Mouse (Mus musculus): ENCODE measurements at regions not wholly inside any gene's neighbourhood (a gene's known extent, or its start where the extent isn't known, plus 50 kb on each side); places are given as distances from the start of the nearest gene placed in this dataset.
A peak's percentile ranks its signal among the peaks of the same experiment; 100 is the strongest.

DNA sequence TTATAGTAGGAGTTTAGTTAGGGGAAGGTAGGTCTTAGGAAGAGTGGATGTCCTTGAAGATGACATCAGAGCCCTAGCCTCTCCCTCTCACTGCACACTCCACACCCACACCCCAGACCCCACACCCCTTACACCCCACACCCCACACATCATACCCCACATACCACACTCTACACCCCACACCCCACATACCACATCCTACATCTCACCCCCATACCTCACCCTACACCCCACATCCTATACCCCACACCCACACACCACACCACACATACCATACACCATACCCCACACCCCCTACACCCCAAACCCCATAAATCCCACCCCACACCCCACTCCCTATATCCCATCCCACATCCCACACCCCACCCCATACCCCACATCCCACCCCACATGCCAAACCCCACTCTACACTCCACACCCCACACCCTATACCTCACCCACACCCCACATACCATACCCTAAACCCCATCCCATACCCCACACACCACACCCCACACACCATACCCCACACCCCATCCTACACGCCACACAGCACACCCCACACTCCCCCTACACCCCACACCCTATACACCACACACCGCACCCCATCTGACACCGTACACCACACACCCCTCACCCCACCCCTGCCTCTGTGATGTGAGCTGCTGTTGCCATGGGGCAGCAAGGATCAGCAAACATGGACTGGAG is 323.7 kb upstream of the G2e3 start:
- no peak for DNase-seq (ENCODE audit: low spot score in 2 of 2)

DNA sequence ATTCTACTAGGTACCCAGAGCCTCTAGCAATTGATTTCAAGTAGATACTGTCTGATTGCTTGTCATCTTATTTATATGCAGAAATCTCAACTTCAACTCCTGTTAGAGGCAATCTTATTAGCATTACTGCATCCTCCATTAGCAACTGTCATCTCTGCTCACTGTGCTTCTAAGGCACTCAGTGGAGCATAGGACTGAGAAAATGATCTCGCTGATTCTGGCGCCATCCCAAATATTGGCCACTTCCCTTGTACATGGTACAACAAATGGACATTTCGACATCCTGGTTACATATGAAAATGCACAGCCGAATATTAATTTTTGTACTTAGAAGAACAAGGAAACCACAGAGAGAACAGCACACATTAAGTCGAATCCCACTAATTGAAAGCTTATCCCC is 329.7 kb upstream of the G2e3 start:
- DNase-seq (ENCODE audit: low spot score in 2 of 2) = no peak

DNA sequence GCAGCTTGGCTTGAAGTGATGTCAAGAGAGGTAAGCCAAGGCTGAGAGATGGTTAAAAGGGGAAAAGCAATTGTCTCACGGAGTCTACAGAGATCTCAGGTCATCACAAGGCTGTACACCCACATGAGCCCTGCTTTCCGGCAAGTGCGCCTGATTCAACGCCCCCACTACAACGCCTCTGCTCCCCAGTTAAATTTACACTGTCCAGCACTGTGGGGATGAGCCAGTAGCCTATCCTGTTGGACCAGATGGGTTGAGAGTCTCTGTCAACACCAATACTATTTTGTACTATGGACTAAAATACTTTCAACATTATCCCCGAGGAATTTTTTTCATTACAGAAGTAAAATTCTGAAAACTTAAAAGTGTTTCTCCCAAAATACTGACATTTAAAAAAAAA is 331.8 kb upstream of the G2e3 start:
- no peak for DNase-seq (ENCODE audit: low spot score in 2 of 2)

DNA sequence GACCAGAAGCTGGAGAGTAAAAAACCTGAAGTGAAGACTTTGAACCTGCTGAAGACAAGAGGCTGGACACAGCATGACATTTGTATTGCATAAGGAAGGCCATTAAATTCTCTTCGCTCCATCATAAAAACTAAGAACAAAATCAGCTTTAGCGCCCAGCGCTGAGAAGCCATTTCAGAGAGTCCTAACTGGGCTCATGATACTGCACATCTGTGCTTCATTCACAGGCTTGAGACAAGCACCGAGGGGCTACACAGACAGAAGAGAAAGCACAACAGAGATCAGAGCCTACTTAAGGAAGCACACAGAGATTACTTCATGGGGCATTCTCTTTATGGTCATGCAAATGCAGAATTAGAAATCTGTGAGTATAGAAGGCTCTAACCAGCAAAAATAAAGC is 338.2 kb upstream of the G2e3 start:
- DNase-seq (ENCODE audit: low spot score in 2 of 2) = no peak

DNA sequence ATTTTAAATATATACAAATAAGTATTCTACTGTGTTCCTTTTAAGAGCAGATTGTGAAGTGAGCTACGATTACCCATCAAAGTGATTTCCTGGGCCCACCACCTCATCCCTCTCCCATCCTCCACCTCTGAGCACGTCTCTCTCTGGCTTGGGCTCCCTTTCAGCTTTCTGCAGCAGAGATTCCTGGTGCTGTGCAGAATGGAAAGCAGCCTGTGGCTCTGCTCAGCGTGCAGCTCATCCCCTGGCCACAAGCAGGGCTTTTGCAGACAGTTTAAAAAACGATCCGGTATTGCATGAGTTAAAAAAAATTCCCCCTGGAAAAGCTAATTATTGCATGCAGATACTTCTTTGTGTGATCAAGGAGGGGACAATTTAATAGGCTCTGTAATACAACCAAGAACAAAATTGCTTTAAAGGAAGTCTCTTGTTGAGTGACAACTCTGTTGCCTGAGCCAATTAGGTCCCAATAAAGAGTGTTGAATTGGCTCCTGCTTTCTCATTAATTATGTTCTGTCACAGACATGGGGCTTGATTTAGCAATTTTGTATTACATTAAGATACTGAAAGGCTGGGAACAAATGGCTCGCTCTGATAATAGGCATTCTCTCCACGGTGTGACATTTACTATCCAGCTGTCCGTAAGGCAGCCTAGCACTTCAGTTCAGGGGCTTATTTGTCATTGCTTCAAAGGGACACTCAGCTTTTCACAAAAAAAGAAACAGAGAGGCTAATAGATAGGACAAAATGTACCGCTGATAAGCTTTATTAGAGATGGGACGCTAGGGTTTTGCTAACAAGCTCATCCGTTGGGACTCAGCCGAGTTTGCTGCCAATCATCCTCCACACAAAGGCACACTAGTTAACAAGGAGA is 345.9 kb upstream of the G2e3 start:
- no peak for DNase-seq (ENCODE audit: low spot score in 2 of 2)

DNA sequence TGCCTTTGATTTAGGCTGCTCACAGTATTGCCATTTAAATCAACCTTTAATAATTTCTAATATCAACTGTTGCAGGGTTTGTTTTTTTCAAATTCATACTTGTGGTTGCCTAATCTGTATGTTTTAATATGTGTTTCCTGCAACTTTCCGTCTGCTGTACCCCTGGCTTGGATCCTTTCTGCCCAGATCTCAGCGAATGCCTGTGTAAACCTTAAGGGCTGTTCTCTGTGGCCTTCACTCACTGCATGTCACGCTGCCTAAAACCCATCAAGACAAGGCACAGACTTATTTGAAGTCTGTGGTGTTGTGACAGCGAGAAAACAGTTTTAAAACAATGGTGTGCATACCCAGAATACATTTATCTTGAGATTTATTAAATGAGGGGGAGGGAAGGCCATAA is 346.8 kb upstream of the G2e3 start:
- no peak for DNase-seq (ENCODE audit: low spot score in 2 of 2)

DNA sequence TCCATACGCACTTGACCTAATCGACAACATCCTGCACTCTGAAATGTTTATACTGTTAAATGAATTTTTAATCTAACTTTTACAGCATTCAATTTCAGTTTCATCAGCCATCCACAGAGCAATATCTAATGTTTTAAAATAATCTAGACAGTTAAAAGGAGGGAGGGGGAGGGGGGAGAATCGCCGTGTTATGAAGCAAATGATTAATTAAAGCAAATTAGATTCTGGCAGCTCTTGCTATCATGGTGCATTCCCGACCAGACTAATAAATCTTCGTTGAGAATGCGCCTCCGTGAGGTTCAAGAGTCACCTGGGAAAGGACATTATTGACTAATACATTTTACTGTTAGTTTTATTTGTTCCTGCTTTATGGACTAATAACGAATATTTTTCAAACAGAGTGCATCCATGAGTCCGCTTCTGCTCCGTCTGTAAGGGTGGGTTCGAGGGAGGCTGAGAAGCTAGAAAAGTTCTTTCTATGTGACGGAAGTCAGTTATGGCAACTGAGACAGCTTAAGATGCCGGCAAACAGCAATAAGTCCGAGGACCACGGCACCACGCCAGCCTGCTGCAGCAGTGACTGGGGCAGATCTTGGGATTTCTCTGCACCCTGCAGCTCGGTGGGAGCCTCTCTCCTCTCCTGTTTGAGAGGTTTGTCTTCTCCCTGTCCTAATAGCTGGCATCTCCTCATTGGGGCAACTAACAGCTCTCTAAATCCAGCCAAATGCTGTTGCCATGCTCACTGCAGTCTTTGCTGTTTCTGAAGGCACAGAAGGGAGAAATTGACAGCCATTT is 347.4 kb upstream of the G2e3 start:
- no peak for DNase-seq (ENCODE audit: low spot score in 2 of 2)

DNA sequence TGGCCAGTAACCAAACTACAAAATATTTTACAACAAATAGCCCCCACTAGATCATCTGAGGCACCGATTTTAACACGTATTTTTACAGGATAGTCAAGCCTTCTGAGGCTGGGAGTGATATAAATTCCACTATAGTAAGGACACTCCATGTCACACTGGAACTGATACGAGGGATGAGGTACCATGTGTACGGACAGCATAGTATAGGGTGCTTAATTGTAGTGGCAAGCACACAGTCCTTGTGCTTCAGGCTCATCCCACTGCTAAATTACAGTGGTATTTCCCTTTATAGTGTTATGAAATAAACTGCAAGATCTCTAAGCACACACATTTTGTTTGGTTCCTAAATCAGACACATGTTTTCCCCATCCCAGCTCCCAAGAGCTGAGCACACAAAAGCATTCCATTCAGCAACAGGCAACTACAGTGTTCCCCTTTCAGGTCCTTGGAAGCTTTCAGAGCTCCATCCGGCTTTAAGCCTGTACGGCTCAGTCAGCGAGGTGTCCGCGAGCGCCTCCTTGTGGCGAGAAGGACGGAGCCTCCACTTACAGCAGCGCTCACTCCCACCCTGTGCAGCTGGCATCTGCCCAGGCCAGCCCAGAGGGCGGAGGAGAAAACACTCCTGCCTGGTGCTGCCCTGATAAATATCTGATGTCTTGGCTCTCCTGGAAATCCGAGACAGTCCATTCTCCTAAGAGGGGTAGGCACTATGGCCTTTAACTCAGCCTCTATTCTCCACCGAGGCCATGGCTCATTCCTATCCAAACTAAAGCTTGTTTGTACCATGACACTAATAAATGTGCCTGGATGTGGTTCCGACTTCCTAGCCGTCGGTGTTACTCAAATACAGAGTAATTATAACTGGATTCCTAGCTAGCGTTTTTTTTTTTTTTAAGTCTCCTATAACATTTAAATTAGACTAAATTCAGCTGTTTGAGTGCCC is 348.3 kb upstream of the G2e3 start:
- peak; percentile 73 to 82 for DNase-seq (ENCODE audit: low spot score in 2 of 2)

DNA sequence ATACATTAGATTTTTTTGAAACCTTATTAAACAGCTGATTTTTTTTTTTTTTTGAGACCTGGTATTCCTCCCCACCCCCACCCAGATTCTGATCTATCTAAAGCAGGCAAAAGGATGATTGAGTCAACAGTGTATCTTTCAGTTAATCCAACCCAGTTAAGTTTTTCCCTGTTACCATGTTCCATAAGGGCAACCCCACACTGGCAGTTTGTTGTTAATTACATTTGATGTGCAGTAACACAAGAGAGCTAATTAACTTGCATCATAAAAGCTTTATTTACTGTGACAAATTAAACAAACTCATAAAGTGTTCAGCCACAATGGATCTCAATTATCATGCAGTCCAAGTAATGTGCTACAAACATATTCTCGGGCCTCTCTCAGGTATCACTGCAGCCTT is 346.8 kb upstream of the Prkd1 start:
- DNase-seq (ENCODE audit: low spot score in 2 of 2) = no peak

DNA sequence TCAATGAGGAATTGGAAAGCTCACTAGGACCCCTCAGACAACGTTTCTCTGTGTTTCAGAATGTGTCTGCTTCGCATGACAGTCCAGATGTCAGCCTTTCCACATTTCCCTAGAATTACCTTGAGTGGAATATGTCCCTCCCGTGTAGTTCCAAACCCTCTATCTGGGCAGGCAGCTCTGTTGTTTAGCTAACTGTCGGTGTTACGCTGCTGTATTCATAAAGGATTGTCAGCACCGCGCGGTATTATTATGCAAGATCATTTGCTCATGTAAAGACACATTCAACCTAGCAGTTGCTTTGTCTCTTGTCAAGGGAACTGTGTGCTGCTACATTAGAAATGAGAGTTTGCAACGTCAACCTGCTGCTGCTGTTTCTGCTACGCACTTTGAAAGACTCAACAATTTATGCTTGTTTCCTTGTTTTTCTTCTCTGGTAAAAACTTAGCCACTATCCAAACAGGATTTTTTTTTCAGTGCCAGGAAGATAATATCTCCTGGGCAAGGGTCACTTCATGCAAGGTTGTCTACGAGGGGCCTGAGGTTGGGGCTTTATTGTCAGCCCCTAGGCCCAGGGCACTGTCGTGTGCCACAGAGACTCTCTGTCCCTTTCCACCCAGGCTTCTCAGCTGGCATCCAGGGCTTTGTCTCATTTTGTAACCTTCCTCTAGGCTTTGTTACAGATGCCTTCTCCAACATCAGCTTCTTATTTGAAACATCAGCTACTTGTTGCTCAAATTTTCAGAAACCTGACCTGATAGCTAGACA is 340.8 kb upstream of the Prkd1 start:
- no peak for DNase-seq (ENCODE audit: low spot score in 2 of 2)

DNA sequence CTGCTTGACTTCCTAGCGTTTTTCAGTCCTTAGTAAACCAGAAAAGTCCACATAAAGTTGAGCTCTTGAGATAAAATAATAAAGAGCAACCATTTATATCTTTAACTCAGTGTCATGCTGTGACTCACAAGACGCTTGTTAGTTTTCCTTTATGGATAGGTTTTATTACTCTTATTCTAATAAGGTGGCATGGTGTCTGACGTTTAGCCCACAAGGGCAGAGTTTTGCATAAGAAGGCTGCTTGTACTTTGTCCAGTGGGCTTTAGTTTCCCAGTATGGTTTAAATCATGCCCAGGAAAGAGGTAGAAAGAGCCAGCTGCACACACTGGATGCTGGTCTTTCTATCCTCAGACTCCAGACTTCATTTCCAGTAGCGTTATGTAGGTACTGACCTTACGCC is 332.4 kb upstream of the Prkd1 start:
- DNase-seq (ENCODE audit: low spot score in 2 of 2) = no peak

DNA sequence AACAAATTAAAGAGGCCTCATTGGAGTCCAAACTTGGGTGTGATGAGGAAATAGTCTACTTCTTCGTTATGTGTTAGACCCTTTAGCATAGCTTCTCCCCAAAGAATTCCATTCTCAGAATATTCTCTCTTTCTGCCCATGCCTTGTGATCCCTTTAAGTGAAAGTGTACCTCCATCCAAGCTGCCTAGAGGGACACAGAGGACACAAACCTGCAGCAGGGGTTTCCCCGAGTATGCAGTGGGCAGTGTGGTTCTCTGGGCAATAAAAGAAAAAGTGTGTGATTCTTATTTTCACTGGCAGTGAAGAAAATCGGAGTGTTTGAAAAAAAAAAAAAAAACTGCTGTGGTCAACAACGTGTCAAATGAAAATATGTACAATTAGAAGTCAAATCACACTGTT is 331.9 kb upstream of the Prkd1 start:
- no peak for DNase-seq (ENCODE audit: low spot score in 2 of 2)

DNA sequence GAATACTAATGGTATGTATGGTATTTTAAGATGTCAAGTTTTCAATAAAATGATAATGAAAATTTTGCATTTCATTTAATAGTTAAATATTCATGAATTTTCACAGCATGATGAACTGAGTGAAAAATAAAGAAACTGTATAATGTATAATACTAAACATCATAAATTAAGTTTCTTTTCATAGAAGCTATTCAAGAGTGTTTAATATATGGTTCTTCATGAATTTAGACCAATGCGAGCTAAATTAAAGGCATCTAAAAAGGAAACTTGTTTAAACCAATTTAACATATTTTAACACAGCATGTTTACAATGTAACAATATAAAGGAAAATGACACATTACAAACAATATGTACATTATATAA is 321.8 kb upstream of the Prkd1 start:
- no peak for DNase-seq (ENCODE audit: low spot score in 2 of 2)

DNA sequence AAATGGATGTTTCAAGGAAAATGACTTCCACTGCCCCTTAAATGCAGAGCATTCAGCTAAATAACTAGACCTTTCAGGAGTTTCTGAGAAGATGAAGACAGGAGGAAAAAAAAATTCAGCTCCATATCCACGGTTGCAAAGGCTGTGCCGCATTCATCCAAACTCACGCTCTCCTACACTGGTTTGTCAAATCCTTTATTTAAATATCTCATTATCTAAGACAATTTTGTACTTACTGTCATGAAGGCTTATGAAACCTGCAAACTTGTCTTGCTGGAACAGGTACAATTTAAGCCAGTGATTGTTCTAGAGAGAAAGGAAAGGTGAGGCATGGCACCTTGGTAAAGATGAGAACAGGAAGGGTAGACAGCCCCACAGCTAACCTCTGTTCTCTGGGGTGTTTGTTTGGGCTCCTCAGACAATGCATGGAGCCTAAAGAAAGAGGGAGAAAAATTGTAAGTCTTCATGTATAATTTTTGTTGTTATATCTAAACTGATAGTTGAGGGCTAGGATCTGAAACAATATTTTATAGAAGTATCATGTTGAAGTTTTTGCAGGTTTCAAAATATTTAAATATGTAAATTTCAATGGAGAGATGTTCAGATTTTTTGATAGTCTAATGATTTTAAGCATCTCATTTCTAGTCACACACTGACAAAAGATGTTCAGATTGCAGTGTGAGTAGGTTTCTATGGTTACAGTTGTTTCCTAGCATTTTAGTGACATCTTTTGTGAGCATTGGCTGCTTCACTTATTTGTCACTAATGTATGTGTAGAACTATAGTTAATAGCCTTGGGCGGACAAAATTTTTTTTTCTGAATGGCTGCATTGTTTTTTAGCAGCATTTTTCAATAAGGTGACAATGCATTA is 321.2 kb upstream of the Prkd1 start:
- no peak for DNase-seq (ENCODE audit: low spot score in 2 of 2)

DNA sequence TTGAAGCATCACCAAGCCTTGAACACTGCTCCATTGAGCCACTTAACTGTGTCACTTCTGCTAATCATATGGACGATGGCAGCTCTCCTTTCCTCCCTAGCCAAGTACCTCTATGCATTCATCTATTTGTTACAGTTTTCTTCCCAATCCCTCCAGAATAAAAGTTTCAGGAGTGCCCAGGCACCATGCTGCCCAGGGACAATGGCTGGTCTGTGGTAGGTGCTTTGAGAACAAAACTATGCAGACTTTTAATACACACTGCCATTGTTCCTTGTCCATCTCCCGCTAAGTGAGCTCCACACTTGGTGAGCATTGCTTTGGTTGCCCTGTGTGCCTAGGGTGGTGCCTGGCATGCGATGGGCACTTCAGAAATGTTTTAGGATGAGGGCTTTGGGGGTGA is 320.5 kb upstream of the Prkd1 start:
- no peak for DNase-seq (ENCODE audit: low spot score in 2 of 2)

DNA sequence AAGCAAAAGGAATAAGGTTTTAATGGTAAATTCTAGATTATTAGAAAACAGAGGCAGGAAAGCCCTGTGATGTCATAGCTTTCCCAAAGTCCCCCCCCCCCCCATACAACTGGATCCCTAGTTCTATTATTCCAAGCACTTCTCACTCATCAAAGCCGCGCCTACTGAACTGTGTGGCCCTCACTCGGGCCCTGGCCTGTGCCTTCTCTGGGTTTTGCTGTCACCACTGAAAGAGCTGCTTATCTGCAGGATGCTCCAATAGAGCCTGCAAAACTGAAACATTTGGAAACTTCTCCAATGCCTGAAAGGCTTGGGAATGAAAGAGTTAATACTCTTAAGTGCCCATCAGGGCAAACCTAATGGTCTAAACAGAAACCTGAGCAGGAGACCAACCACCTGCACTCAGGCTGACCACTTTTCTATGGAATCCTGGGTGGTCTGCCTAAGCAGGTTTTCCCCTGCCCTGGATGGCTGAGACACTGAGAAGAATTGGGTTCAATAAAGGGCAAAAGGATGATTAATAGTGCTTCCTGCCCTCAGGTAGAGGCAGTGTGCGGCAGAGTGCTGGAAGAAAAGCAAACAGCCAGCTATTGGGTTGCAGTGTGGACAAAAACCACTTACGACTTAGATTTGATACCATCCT is 318.4 kb upstream of the Prkd1 start:
- no peak for DNase-seq (ENCODE audit: low spot score in 2 of 2)

DNA sequence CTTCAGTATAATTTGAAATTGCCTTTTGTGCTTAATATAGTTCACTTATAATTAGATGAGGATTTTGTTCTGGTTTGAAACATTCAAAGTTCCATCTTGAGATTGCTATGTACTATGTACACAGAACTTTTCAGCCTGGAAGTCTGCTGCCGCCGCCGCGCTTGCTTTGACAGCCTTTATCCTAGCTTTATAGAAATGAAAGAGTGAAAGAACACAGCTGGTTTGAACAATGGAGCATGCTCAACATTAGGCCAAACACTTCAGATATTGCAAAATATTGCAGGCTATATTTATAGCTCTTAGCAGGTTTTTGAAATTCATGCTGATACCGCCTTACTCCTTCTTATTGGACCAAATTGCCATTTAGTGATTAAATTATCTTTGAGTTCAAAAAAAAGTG is 305.1 kb upstream of the Prkd1 start:
- no peak for DNase-seq (ENCODE audit: low spot score in 2 of 2)

DNA sequence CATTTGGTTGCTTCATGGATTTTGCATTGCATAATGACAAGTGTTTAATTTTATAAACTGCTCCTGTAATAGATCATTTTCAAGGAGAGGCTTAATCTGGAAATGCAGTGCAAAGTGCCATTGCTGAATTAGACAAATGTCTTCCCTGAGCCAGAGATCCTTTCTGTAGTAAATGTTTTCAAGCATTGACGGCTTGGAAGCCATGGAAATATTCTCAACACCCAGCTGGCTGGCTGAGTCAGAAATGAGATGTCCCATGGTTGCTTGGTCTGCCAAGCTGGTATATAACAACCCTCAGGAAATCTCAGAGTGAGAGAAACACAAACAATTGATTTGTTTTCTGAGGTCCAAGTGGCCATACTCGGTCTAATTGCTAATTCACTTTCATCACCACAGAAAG is 298.1 kb upstream of the Prkd1 start:
- no peak for DNase-seq (ENCODE audit: low spot score in 2 of 2)
